Mouse (Mus musculus): ENCODE data around the gene Phb2. TPM values are rescaled to one million over a fixed set of nuclear protein-coding genes. Genes with fewer than 3 reads are reported as not detected.

Gene Phb2
- total and polyA plus RNA-seq, 3 experiments = 309 to 815 (median 706) TPM

GRCm38 (mm10) chr6:124690517-124690916 lies 21.6 kb upstream of the Phb2 start:
- no peak for DNase-seq (ENCODE audit: low read depth, low spot score)
- Histone ChIP-seq H3K9ac (ENCODE audit: control insufficient read depth, low read depth, low read length, poor library complexity, severe bottlenecking) (no peak overlapping the region), H3K27me3 (ENCODE audit: control insufficient read depth in 1 of 2, insufficient read depth in 2 of 2, low read length in 2 of 2) (no peaks in the 10 kb centered on the region), H3K4me1 (ENCODE audit: control insufficient read depth in 1 of 2, insufficient read depth in 2 of 2, low read length in 2 of 2) (peaks cover 26 to 28% of the 10 kb centered on the region in 2 experiments), H3K27ac (ENCODE audit: control insufficient read depth, low read depth, low read length) (no peak overlapping the region), H3K9me3 (replicated peaks; ENCODE audit: insufficient read depth, low read length) (no peaks in the 10 kb centered on the region), H3K36me3 (ENCODE audit: control insufficient read depth in 1 of 2, insufficient read depth in 2 of 2, low read length in 2 of 2) (peaks cover 20 to 28% of the 10 kb centered on the region in 2 experiments), H3K4me3 (ENCODE audit: control insufficient read depth in 1 of 2, insufficient read depth in 1 of 2, low read depth in 2 of 2, low read length in 2 of 2) (no peak overlapping the region), H3K79me2 (ENCODE audit: control insufficient read depth, insufficient read depth, low read length, poor library complexity) (peaks cover 32% of the 10 kb centered on the region)
- TF ChIP-seq MXI1 (IDR thresholded peaks at IDR 0.05; ENCODE audit: low read depth, low read length) = no peak

- Histone ChIP-seq H3K4me3 (ENCODE audit: control insufficient read depth in 1 of 2, insufficient read depth in 1 of 2, low read depth in 2 of 2, low read length in 2 of 2) (no peak overlapping the region), H3K27ac (ENCODE audit: control insufficient read depth, low read depth, low read length) (no peak overlapping the region), H3K9me3 (replicated peaks; ENCODE audit: insufficient read depth, low read length) (no peaks in the 10 kb centered on the region), H3K36me3 (ENCODE audit: control insufficient read depth in 1 of 2, insufficient read depth in 2 of 2, low read length in 2 of 2) (peaks cover 4 to 16% of the 10 kb centered on the region in 2 experiments), H3K9ac (ENCODE audit: control insufficient read depth, low read depth, low read length, poor library complexity, severe bottlenecking) (no peak overlapping the region), H3K4me1 (ENCODE audit: control insufficient read depth in 1 of 2, insufficient read depth in 2 of 2, low read length in 2 of 2) (peaks cover 3 to 6% of the 10 kb centered on the region in 2 experiments), H3K27me3 (ENCODE audit: control insufficient read depth in 1 of 2, insufficient read depth in 2 of 2, low read length in 2 of 2) (no peaks in the 10 kb centered on the region), H3K79me2 (ENCODE audit: control insufficient read depth, insufficient read depth, low read length, poor library complexity) (peaks cover 17% of the 10 kb centered on the region)
- peak; percentile 16 for DNase-seq (ENCODE audit: low read depth, low spot score)
- TF ChIP-seq JUND (IDR thresholded peaks at IDR 0.05; ENCODE audit: low read depth, low read length) = no peak
Measured at GRCm38 (mm10) chr6:124693243-124693981, 18.7 kb upstream of the Phb2 start.

GRCm38 (mm10) chr6:124694166-124694955 lies 17.8 kb upstream of the Phb2 start:
- DNase-seq (ENCODE audit: low read depth, low spot score) = no peak
- H3K36me3 ChIP-seq (ENCODE audit: control insufficient read depth in 1 of 2, insufficient read depth in 2 of 2, low read length in 2 of 2) = peaks cover 2 to 14% of the 10 kb centered on the region in 2 experiments; a peak in 3 of 4 replicates

GRCm38 (mm10) chr6:124696441-124697150 lies 15.5 kb upstream of the Phb2 start:
- H3K9me3 ChIP-seq (replicated peaks; ENCODE audit: insufficient read depth, low read length) = no peaks in the 10 kb centered on the region
- no peak overlapping the region for H3K4me3 ChIP-seq (ENCODE audit: control insufficient read depth in 1 of 2, insufficient read depth in 1 of 2, low read depth in 2 of 2, low read length in 2 of 2)
- DNase-seq (ENCODE audit: low read depth, low spot score) = no peak
- H3K79me2 ChIP-seq (ENCODE audit: control insufficient read depth, insufficient read depth, low read length, poor library complexity) = no peaks in the 10 kb centered on the region; the same call in 1 of the 2 replicates
- H3K27ac ChIP-seq (ENCODE audit: control insufficient read depth, low read depth, low read length) = no peak overlapping the region
- peaks cover 0 to 2% of the 10 kb centered on the region in 2 experiments; a peak in 2 of 4 replicates for H3K4me1 ChIP-seq (ENCODE audit: control insufficient read depth in 1 of 2, insufficient read depth in 2 of 2, low read length in 2 of 2)
- H3K9ac ChIP-seq (ENCODE audit: control insufficient read depth, low read depth, low read length, poor library complexity, severe bottlenecking) = no peak overlapping the region
- peaks cover 2 to 9% of the 10 kb centered on the region in 2 experiments; a peak in 3 of 4 replicates for H3K36me3 ChIP-seq (ENCODE audit: control insufficient read depth in 1 of 2, insufficient read depth in 2 of 2, low read length in 2 of 2)
- TF ChIP-seq SMC3 (IDR thresholded peaks at IDR 0.05; ENCODE audit: low read depth, low read length) = no peak
- no peak for TF ChIP-seq EP300 (IDR thresholded peaks at IDR 0.05; ENCODE audit: low read depth in 1 of 2, low read length in 2 of 2)
- TF ChIP-seq MAZ (IDR thresholded peaks at IDR 0.05; ENCODE audit: low read depth, low read length) = no peak
- no peak for TF ChIP-seq CTCF (IDR thresholded peaks at IDR 0.05 in 2 of 3, conservative IDR thresholded peaks at IDR 0.05 in 1 of 3; ENCODE audit: control insufficient read depth in 1 of 3, insufficient read depth in 1 of 3, low read depth in 2 of 3, low read length in 3 of 3, poor library complexity in 1 of 3, severe bottlenecking in 1 of 3)
- TF ChIP-seq POLR2A (IDR thresholded peaks at IDR 0.05; ENCODE audit: control insufficient read depth in 1 of 2, insufficient read depth in 1 of 2, low read depth in 1 of 2, low read length in 2 of 2, poor library complexity in 1 of 2) = no peak; a peak in 1 of 4 replicates
- no peaks in the 10 kb centered on the region for H3K27me3 ChIP-seq (ENCODE audit: control insufficient read depth in 1 of 2, insufficient read depth in 2 of 2, low read length in 2 of 2)

More at GRCm38 (mm10) chr6:124694166-124694955, 17.8 kb upstream of the Phb2 start:
- no peaks in the 10 kb centered on the region for H3K27me3 ChIP-seq (ENCODE audit: control insufficient read depth in 1 of 2, insufficient read depth in 2 of 2, low read length in 2 of 2)
- no peak overlapping the region for H3K9ac ChIP-seq (ENCODE audit: control insufficient read depth, low read depth, low read length, poor library complexity, severe bottlenecking)
- TF ChIP-seq POLR2AphosphoS2 (IDR thresholded peaks at IDR 0.05; ENCODE audit: low read length) (no peak), POLR2AphosphoS5 (IDR thresholded peaks at IDR 0.05; ENCODE audit: borderline replicate concordance, low read depth, low read length) (no peak), USF2 (IDR thresholded peaks at IDR 0.05; ENCODE audit: borderline replicate concordance in 1 of 2, insufficient read depth in 1 of 2, low read depth in 1 of 2, low read length in 2 of 2) (no peak)
- no peaks in the 10 kb centered on the region for H3K9me3 ChIP-seq (replicated peaks; ENCODE audit: insufficient read depth, low read length)
- H3K79me2 ChIP-seq (ENCODE audit: control insufficient read depth, insufficient read depth, low read length, poor library complexity) = peaks cover 8% of the 10 kb centered on the region
- H3K27ac ChIP-seq (ENCODE audit: control insufficient read depth, low read depth, low read length) = no peak overlapping the region
- H3K4me1 ChIP-seq (ENCODE audit: control insufficient read depth in 1 of 2, insufficient read depth in 2 of 2, low read length in 2 of 2) = peaks cover 0 to 2% of the 10 kb centered on the region in 2 experiments; a peak in 2 of 4 replicates
- no peak overlapping the region for H3K4me3 ChIP-seq (ENCODE audit: control insufficient read depth in 1 of 2, insufficient read depth in 1 of 2, low read depth in 2 of 2, low read length in 2 of 2)
